Mouse (Mus musculus) lung, adult 2 months (tissue): ENCODE measurements around the gene Kbtbd4.

Source experiments
- CTCF ChIP-seq: fragments of 200-500 bp; IDR thresholded peaks from 2 replicates; pipeline ENCODE4 v1.5.1; 2011; ENCODE audit warnings: mild to moderate bottlenecking, low read length, control low read depth; ENCODE audit not compliant: insufficient read depth
- POLR2A ChIP-seq: fragments of 200-500 bp; IDR thresholded peaks from 2 replicates; pipeline ENCODE4 v1.6.1; 2011; ENCODE audit warnings: low read depth, mild to moderate bottlenecking, control low read depth, low read length, borderline replicate concordance; ENCODE audit errors: extremely low read depth

DNA sequence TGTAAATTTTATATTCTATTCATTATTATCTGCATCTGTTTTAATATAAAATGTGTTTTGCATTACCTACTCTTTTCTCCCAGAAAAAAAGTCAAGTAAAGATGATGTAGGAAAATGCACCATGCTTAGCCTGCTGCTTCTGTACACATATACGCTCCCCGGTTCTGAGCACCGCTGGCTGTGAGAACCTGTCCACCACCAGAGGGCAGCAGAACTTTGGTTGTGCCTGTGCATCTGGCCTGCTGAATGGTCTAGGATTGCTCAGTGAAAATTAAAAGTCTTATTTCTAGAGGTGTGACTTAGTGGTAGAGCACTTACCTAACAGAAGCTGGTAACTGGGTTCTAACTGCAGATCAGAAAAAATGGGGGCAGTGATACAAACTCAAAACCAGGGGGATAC, 38.0 kb upstream of the Kbtbd4 start:
- TF ChIP-seq CTCF (peak; percentile 93), POLR2A (no peak)
